Mouse (Mus musculus): ENCODE measurements around the gene Hist1h2ai.
"Not testable (repeated sequence)": the region's sequence is repeated elsewhere in the genome, so short reads cannot be mapped to it uniquely, and the experiment has no call there.

The Hist1h2ai gene

GRCm38 (mm10) chr13:21715864-21716539 lies at the start of gene Hist1h2ai, which contains the start of gene Hist1h2bl:
Gene Hist1h2ai, plus strand, starts transcription at chr13:21716422.
Gene Hist1h2bl, minus strand, starts transcription at chr13:21716143.
- DNase-seq (ENCODE audit: low read depth): peak; percentile 88

DNA sequence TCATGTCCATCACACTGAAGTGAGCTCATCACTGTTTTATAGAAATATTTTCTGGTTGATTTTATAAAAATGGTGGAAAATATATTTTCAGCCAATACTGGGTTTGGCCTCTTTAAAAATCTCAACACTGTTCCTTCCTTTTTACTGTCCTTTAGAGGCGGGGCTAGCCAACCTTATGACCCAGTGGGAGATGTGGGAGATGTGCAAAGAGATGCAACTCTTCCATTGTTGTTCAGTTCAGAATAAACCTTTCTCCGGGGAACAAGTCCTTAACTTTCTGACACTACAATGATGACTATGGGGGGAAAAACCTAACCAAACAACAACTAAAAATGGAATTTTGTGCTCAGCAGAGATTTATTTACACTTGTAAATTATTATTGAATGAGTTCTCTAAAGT lies 38.9 kb upstream of the Hist1h2ai start, which contains the start of gene Olfr1360:
TSS of gene Olfr1360 (minus strand) at position 101 of the 400 bp plus-strand sequence.
- DNase-seq (ENCODE audit: low read depth): no peak

GRCm38 (mm10) chr13:21697811-21698210 lies 18.4 kb upstream of the Hist1h2ai start, which contains the start of gene Olfr1359:
Gene Olfr1359, plus strand, starts transcription at chr13:21698111.
- DNase-seq (ENCODE audit: low read depth): no peak

- no peak for DNase-seq (ENCODE audit: low read depth)
Observed at GRCm38 (mm10) chr13:21706669-21707068, 9.6 kb upstream of the Hist1h2ai start.

DNA sequence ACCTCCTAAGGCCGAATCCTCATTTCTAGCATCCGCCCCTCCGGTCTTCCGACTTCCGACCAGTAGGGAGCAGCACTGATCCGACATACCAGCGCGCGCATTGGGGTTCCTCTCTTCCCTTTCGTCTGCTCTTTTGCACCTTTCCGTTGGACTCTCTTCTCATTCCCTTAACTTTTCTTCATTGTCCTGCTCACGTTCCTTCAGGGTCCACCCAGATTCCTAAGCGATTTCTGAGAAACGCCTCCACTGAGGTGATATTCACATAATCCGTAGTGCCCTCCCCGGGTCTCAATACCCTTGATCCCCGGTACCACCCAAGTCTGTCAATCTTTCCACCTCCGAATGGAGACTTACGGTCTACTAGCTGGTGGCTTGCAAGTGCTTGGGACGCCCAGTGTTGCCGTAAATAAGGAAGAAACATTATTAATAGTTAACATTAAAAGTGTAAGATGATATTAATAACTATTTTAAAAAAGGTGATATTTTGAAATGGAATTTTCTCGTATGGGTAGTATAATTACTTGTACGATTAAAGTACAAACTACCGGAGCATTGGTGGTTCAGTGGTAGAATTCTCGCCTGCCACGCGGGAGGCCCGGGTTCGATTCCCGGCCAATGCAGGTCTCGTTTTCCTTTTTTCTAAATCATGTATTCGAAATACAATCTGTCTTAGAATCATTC lies 6.1 kb upstream of the Hist1h2ai start:
- DNase-seq (ENCODE audit: low read depth): peak; percentile 63

DNA sequence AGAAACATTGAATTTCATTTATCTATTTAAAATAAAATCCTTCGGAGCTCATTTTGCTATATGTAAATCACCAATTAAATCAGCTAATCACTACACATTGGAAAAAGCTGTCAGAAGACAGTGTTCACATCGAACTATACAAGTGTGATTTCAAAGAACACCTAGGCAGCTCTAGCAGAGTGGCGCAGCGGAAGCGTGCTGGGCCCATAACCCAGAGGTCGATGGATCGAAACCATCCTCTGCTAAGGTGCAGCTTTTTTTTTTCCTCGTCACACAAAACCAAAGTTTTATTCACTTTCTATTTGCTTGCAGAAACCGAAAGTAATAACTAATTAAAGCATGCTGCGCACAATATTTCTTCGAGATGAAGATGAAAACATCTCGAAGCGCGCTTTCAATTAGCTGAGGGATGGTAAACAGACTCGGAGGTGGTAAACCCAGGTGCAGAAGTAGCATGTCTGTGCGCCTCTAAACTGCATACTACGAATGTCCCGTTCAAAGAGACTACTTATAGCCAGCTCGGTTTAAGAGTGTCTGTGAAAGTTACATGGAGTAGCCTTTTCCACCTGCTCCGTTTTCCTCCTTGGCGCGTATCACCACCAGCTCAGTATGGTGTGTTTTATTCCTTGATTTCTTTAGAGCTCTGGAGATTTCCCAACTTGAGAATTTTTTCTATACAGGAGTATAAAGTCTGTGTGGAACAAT lies 5.2 kb upstream of the Hist1h2ai start:
- peak; percentile 41 for DNase-seq (ENCODE audit: low read depth)

DNA sequence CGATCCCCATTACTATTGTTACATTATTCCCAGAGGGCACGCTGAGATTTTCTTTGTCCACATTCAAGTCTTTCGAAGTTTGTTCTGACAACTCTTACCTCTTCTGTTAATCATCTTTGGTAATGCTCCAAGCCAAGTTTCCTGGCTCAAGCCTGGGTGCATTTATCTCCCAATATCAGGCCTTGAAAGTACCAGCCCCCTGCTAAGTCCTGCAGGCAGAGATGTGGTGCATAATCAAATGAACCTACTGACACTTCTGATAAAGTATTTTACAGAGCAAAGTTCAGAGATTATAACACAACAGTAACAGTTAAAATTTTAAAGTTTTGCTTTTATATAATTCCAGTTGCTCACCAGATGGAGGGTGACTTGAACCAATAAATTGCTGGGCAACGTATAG lies 4.5 kb upstream of the Hist1h2ai start:
- DNase-seq (ENCODE audit: low read depth): no peak

GRCm38 (mm10) chr13:21714725-21715124 lies 1.5 kb upstream of the Hist1h2ai start:
- DNase-seq (ENCODE audit: low read depth): peak; percentile 36

GRCm38 (mm10) chr13:21715131-21715863 lies 925 bp upstream of the Hist1h2ai start:
- no peak for DNase-seq (ENCODE audit: low read depth)

DNA sequence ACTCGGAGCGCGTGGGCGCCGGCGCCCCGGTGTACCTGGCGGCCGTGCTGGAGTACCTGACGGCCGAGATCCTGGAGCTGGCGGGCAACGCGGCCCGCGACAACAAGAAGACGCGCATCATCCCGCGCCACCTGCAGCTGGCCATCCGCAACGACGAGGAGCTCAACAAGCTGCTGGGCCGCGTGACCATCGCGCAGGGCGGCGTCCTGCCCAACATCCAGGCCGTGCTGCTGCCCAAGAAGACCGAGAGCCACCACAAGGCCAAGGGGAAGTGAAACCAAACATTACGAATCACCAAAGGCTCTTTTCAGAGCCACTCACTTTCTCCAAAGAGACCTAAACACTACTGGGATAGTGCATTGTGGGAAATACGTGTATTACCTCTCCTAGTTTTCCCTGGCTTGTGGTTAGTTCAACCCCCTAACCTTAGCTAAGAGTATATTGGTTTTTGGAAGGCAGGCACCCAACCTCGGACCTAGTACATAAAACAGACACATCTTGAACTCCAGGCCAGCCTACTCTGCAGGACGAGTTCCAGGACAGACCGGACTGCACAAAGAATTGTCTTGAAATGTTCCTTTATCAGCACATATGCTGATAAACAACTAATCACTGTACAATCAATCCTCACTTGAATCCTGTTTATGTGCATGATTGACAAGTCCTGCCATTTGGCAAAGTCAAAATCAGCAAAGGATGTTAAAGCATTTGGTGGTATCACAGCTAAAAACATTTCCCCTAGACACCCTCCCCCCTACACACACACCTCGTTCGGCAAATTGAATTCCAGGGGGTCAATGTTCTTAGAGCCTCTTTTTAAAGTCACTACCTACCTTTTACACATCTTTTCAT lies 544 bp downstream of the Hist1h2ai start:
- DNase-seq (ENCODE audit: low read depth): not testable (repeated sequence)

DNA sequence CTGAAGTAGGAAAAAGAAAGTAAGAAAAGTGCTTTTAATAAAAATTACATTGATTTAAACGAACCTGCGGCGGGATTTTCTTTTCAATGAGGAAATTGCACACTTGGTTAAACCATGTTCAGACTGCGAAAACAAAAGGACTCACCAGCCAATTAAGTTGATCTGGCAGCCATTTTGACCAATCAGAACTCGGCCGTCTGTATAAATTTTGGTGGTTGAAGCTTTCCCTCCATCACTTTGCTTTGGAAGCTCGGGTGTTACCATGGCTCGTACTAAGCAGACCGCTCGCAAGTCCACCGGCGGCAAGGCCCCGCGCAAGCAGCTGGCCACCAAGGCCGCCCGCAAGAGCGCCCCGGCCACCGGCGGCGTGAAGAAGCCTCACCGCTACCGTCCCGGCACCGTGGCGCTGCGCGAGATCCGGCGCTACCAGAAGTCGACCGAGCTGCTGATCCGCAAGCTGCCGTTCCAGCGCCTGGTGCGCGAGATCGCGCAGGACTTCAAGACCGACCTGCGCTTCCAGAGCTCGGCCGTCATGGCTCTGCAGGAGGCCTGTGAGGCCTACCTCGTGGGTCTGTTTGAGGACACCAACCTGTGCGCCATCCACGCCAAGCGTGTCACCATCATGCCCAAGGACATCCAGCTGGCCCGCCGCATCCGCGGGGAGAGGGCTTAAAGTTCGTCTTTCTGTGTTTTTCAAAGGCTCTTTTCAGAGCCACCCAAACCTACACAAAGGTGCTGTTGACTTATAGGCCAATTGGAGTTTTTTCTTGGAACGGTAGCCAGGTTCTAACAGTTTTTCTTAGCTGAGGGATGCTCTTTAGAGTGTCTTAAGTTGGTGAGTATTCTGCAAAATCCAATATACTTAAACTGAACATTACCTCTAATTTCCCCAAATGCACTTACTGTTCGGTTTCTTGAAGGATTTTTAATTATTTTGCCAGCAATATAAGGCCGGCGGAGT lies 1.5 kb downstream of the Hist1h2ai start, which contains the start of gene Hist1h3h:
TSS of gene Hist1h3h (plus strand) at position 263 of the 961 bp plus-strand sequence.
- peak; percentile 88 for DNase-seq (ENCODE audit: low read depth)

- no peak for DNase-seq (ENCODE audit: low read depth)
Observed at GRCm38 (mm10) chr13:21718381-21719080, 2.3 kb downstream of the Hist1h2ai start.

- DNase-seq (ENCODE audit: low read depth): not testable (repeated sequence)
Observed at GRCm38 (mm10) chr13:21721107-21721756, 5.0 kb downstream of the Hist1h2ai start.

GRCm38 (mm10) chr13:21721757-21722372 lies 5.6 kb downstream of the Hist1h2ai start, which contains the start of gene Hist1h2bm:
Gene Hist1h2bm, plus strand, starts transcription at chr13:21722044.
- DNase-seq (ENCODE audit: low read depth): peak; percentile 89

GRCm38 (mm10) chr13:21722373-21722925 lies 6.2 kb downstream of the Hist1h2ai start:
- DNase-seq (ENCODE audit: low read depth): peak; percentile 57

- DNase-seq (ENCODE audit: low read depth): no peak
Observed at GRCm38 (mm10) chr13:21722993-21723836, 7.0 kb downstream of the Hist1h2ai start.

All from fibroblast of lung, adult 2 months (primary cell).